Mouse (Mus musculus) bone marrow macrophage, adult 2 months (primary cell): ENCODE measurements around the gene Emilin3.

Experiments used
- CTCF ChIP-seq: IDR thresholded peaks from 2 replicates; pipeline ENCODE4 v1.5.1; 2012; ENCODE audit warnings: low read depth, mild to moderate bottlenecking, low read length, moderate library complexity
- POLR2A ChIP-seq: IDR thresholded peaks from 2 replicates; pipeline ENCODE4 v1.6.1; 2012; ENCODE audit warnings: mild to moderate bottlenecking, low read depth, low read length, borderline replicate concordance

- TF ChIP-seq CTCF (peak; percentile 81), POLR2A (no peak)
Observed at GRCm38 (mm10) chr2:160887284-160887683, 24.8 kb downstream of the Emilin3 start.
